Mouse (Mus musculus): ENCODE data around the gene Gbp5. TPM values are rescaled to one million over a fixed set of nuclear protein-coding genes. Genes with fewer than 3 reads are reported as not detected.
"Not testable (repeated sequence)": the region's sequence is repeated elsewhere in the genome, so short reads cannot be mapped to it uniquely, and the experiment has no call there.

Gbp5 gene
- polyA plus RNA-seq, 1 experiment from 2014 or later: 0.19 TPM

DNA sequence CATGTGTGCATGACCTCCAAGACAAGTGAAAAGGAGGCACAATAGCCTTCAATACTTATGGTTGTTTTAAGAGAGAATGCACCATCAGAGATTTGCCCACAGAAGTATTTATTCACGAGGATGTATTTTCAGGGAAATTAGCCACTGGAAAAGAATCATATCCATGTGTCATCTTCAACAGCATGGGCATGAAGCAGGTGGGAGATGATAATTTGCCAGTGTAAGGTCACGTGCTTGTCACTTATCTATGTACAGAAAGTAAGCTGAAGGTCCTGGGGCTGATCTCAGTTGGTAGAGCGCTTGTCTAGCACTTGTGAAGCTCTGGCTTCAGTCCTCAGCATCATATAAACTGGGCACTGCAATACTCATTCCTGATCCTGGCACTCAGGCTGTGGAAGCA, 37.8 kb downstream of the Gbp5 start:
- no peak overlapping the region for H3K4me3 ChIP-seq (ENCODE audit: low read depth, low read length)
- no peak overlapping the region for H3K9ac ChIP-seq (ENCODE audit: low read depth, low read length)
- no peaks in the 10 kb centered on the region for H3K9me3 ChIP-seq (ENCODE audit: control insufficient read depth, low read length)
- WGBS: 84% methylated on average over 3 of the region's 3 CpGs
- no peak overlapping the region for H3K4me2 ChIP-seq (replicated peaks; ENCODE audit: low read depth, low read length)
- H3K27ac ChIP-seq (ENCODE audit: low read depth, low read length): no peak overlapping the region
- no peaks in the 10 kb centered on the region for H3K27me3 ChIP-seq (ENCODE audit: control insufficient read depth, insufficient read depth, low read length)
- H3K36me3 ChIP-seq (ENCODE audit: control insufficient read depth, insufficient read depth, low read length): no peaks in the 10 kb centered on the region
- DNase-seq (ENCODE audit: low spot score): no peak
- 0 out of 2 replicates have a peak, but pooled peaks cover 2% of the 10 kb centered on the region for H3K4me1 ChIP-seq (replicated peaks; ENCODE audit: control insufficient read depth, insufficient read depth, low read length)
- ATAC-seq (ENCODE audit: low FRiP score): no peak

DNA sequence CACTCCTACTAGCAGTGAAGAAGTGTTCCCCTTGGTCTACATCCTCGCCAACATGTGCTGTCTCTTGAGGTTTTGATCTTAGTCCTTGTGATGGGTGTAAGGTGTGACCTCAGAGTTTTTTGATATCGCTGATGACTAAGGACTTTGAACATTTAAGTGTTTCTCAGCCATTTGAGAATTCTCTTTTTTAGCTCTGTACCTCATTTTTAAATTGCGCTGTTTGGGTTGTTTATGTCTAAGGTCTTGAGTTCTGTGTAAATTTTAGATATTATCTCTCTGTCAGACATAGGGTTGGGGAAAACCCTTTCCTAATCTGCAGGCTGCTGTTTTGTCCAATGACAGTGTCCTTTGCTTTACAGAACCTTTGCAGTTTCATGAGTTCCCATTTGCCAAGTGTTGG, 39.4 kb downstream of the Gbp5 start:
- H3K4me1 ChIP-seq (replicated peaks; ENCODE audit: control insufficient read depth, insufficient read depth, low read length): 0 out of 2 replicates have a peak, but pooled peaks cover 2% of the 10 kb centered on the region
- 84% methylated on average over 3 of the region's 3 CpGs for WGBS

DNA sequence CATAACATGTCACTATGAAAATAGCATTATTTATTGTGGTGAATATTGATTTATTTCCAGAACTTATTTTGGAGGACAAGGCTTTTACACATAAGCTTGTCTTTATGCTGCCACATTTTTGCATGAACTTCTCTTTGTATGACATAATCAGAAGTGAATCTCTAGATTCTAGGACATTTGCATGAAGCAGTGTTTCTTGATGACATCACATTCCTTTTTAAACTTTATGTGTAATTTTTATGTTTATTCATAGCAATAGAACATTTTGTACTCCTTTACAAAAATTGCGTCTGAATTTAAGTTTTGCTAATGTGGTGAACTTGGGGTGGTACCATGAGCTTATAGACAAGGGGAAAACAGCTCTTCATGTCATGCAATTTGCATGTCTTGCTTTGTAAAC, 41.9 kb downstream of the Gbp5 start:
- no peaks in the 10 kb centered on the region for H3K9me3 ChIP-seq (ENCODE audit: control insufficient read depth, low read length)
- no peak overlapping the region for H3K27ac ChIP-seq (ENCODE audit: low read depth, low read length)
- no peak overlapping the region for H3K9ac ChIP-seq (ENCODE audit: low read depth, low read length)
- no peaks in the 10 kb centered on the region for H3K36me3 ChIP-seq (ENCODE audit: control insufficient read depth, insufficient read depth, low read length)
- DNase-seq (ENCODE audit: low spot score): no peak
- ATAC-seq (ENCODE audit: low FRiP score): no peak
- no peak overlapping the region for H3K4me3 ChIP-seq (ENCODE audit: low read depth, low read length)
- no peaks in the 10 kb centered on the region for H3K27me3 ChIP-seq (ENCODE audit: control insufficient read depth, insufficient read depth, low read length)
- no peak overlapping the region for H3K4me2 ChIP-seq (replicated peaks; ENCODE audit: low read depth, low read length)
- no peaks in the 10 kb centered on the region for H3K4me1 ChIP-seq (replicated peaks; ENCODE audit: control insufficient read depth, insufficient read depth, low read length)
- 80% methylated on average over 1 of the region's 1 CpGs for WGBS

More for the DNA sequence above, 39.4 kb downstream of the Gbp5 start:
- Histone ChIP-seq H3K27me3 (ENCODE audit: control insufficient read depth, insufficient read depth, low read length) (no peaks in the 10 kb centered on the region), H3K4me2 (replicated peaks; ENCODE audit: low read depth, low read length) (no peak overlapping the region), H3K4me3 (ENCODE audit: low read depth, low read length) (no peak overlapping the region), H3K9me3 (ENCODE audit: control insufficient read depth, low read length) (no peaks in the 10 kb centered on the region), H3K9ac (ENCODE audit: low read depth, low read length) (no peak overlapping the region), H3K36me3 (ENCODE audit: control insufficient read depth, insufficient read depth, low read length) (no peaks in the 10 kb centered on the region), H3K27ac (ENCODE audit: low read depth, low read length) (no peak overlapping the region)
- DNase-seq (ENCODE audit: low spot score) (no peak), ATAC-seq (ENCODE audit: low FRiP score) (no peak)

DNA sequence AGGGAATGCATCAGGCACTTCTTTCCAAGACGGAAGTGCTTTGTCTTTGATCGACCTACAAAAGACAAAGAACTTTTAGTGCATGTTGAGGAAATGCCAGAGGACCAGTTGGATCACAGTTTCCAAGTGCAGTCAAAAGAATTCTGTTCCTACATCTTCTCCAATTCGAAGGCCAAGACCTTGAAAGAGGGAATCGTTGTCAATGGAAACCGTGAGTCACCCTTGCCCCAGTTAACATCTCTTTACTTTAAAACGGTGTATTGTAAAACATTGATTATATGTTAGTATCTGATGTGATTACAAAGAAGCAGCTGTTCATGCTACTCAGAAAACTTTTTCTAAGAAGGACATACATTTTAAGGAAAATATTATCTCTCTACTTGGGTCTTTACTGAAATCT, 47.6 kb downstream of the Gbp5 start:
- WGBS: 85% methylated on average over 6 of the region's 6 CpGs
- Histone ChIP-seq H3K27me3 (ENCODE audit: control insufficient read depth, insufficient read depth, low read length) (no peaks in the 10 kb centered on the region), H3K4me2 (replicated peaks; ENCODE audit: low read depth, low read length) (no peak overlapping the region), H3K4me3 (ENCODE audit: low read depth, low read length) (no peak overlapping the region), H3K4me1 (replicated peaks; ENCODE audit: control insufficient read depth, insufficient read depth, low read length) (no peaks in the 10 kb centered on the region), H3K9ac (ENCODE audit: low read depth, low read length) (no peak overlapping the region), H3K27ac (ENCODE audit: low read depth, low read length) (no peak overlapping the region), H3K36me3 (ENCODE audit: control insufficient read depth, insufficient read depth, low read length) (no peaks in the 10 kb centered on the region), H3K9me3 (ENCODE audit: control insufficient read depth, low read length) (no peaks in the 10 kb centered on the region)
- ATAC-seq (ENCODE audit: low FRiP score) (no peak), DNase-seq (ENCODE audit: low spot score) (no peak)

DNA sequence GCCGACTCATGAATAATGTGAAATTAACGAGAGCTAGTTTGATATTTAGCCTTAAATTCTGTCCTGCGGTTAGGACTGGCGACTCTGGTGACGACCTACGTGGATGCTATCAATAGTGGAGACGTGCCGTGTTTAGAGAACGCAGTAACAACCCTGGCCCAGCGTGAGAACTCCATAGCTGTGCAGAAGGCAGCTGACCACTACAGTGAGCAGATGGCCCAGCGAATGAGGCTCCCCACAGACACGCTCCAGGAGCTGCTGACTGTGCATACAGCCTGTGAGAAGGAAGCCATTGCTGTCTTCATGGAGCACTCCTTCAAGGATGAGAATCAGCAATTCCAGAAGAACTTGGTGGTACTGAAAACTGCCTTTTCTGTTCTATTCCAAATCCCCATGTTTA, 49.0 kb downstream of the Gbp5 start:
- ATAC-seq (ENCODE audit: low FRiP score); H3K9me3 ChIP-seq (ENCODE audit: control insufficient read depth, low read length): not testable (repeated sequence)

DNA sequence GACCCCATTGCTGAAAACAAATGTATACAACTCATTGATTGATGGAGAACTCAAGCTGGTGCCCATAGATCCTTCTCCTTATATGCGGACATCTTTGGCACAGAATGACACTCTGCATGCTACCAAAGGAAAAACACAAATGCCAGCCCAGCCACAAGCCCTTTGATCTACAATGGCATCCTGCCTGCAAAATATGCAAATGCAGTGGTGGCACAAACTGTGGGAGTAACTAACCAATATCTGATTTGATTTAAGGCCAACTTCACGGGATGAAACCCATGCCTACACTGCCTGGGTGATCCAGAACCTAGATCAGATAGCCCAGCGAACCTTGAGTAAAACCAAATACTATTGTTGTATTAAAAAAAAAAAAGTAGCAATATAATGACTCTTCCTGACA, 52.9 kb downstream of the Gbp5 start:
- H3K4me2 ChIP-seq (replicated peaks; ENCODE audit: low read depth, low read length): no peak overlapping the region
- no peak for ATAC-seq (ENCODE audit: low FRiP score)
- H3K9ac ChIP-seq (ENCODE audit: low read depth, low read length): no peak overlapping the region
- no peaks in the 10 kb centered on the region for H3K9me3 ChIP-seq (ENCODE audit: control insufficient read depth, low read length)
- H3K4me3 ChIP-seq (ENCODE audit: low read depth, low read length): no peak overlapping the region
- H3K27ac ChIP-seq (ENCODE audit: low read depth, low read length): no peak overlapping the region
- no peak for DNase-seq (ENCODE audit: low spot score)
- no peaks in the 10 kb centered on the region for H3K27me3 ChIP-seq (ENCODE audit: control insufficient read depth, insufficient read depth, low read length)
- H3K36me3 ChIP-seq (ENCODE audit: control insufficient read depth, insufficient read depth, low read length): no peaks in the 10 kb centered on the region
- H3K4me1 ChIP-seq (replicated peaks; ENCODE audit: control insufficient read depth, insufficient read depth, low read length): no peaks in the 10 kb centered on the region
- WGBS: 86% methylated on average over 3 of the region's 3 CpGs

More for the DNA sequence above, 49.0 kb downstream of the Gbp5 start:
- H3K9ac ChIP-seq (ENCODE audit: low read depth, low read length); H3K27ac ChIP-seq (ENCODE audit: low read depth, low read length); H3K27me3 ChIP-seq (ENCODE audit: control insufficient read depth, insufficient read depth, low read length); H3K4me3 ChIP-seq (ENCODE audit: low read depth, low read length); H3K4me1 ChIP-seq (replicated peaks; ENCODE audit: control insufficient read depth, insufficient read depth, low read length); H3K4me2 ChIP-seq (replicated peaks; ENCODE audit: low read depth, low read length); H3K36me3 ChIP-seq (ENCODE audit: control insufficient read depth, insufficient read depth, low read length); DNase-seq (ENCODE audit: low spot score): not testable (repeated sequence)
- 76% methylated on average over 12 of the region's 12 CpGs for WGBS

DNA sequence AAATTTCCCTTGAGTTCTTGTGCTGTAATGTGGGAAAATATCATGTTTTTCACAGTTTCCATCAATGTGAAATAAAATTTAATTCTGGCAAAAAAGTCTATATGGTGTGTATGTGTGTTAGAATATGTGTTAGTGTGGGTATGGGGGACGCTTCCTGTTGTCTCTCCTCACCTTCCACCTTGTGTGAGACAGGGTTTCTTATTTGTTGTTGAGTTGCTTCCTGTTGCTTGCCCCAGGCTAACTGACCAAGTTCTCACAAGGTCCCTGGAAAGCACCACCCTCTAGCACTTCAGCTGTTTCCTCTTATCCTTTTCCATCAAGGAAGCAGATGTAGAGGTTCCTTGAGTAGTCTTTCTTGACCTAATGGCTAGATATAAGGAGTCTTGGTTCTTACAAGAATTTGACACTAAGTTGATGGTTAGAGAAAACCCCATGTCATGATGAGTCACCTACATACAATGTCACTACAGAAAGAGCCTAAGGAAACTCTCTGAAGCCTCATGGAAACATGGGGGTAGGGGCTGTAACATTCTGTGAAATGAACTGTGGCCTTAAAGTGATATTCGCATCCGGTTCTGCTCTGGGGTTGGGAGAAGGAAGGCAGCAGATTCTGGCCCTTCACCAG, 56.4 kb downstream of the Gbp5 start:
- Histone ChIP-seq H3K36me3 (ENCODE audit: control insufficient read depth, insufficient read depth, low read length) (no peaks in the 10 kb centered on the region), H3K4me3 (ENCODE audit: low read depth, low read length) (no peak overlapping the region), H3K27ac (ENCODE audit: low read depth, low read length) (no peak overlapping the region), H3K4me2 (replicated peaks; ENCODE audit: low read depth, low read length) (no peak overlapping the region), H3K27me3 (ENCODE audit: control insufficient read depth, insufficient read depth, low read length) (no peaks in the 10 kb centered on the region), H3K4me1 (replicated peaks; ENCODE audit: control insufficient read depth, insufficient read depth, low read length) (no peaks in the 10 kb centered on the region), H3K9ac (ENCODE audit: low read depth, low read length) (no peak overlapping the region), H3K9me3 (ENCODE audit: control insufficient read depth, low read length) (no peaks in the 10 kb centered on the region)
- WGBS: 90% methylated on average over 3 of the region's 3 CpGs
- DNase-seq (ENCODE audit: low spot score) (no peak), ATAC-seq (ENCODE audit: low FRiP score) (no peak)

DNA sequence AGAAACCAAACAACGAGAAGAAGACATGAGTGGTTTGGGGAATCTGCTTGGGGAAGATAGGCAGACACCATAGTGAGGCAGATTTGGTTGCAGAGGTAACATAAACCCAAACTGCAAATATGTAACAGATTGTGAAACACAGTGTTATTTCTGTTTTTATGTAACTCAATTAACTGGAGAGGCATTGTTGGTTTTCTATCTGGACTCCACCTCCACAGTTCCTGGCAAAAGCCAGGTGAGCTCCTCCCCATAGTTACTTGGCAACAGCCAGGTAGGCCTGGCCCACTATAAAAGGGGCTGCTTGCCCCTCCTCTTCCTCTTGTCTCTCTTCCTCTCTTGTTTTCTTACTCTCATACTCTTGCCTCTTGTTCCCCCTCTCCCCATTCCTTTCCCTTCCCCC, 60.8 kb downstream of the Gbp5 start:
- Histone ChIP-seq H3K27ac (ENCODE audit: low read depth, low read length) (no peak overlapping the region), H3K9ac (ENCODE audit: low read depth, low read length) (no peak overlapping the region), H3K36me3 (ENCODE audit: control insufficient read depth, insufficient read depth, low read length) (no peaks in the 10 kb centered on the region), H3K9me3 (ENCODE audit: control insufficient read depth, low read length) (no peaks in the 10 kb centered on the region), H3K4me1 (replicated peaks; ENCODE audit: control insufficient read depth, insufficient read depth, low read length) (no peaks in the 10 kb centered on the region), H3K4me2 (replicated peaks; ENCODE audit: low read depth, low read length) (no peak overlapping the region), H3K4me3 (ENCODE audit: low read depth, low read length) (no peak overlapping the region), H3K27me3 (ENCODE audit: control insufficient read depth, insufficient read depth, low read length) (no peaks in the 10 kb centered on the region)
- 74% methylated on average over 1 of the region's 1 CpGs for WGBS
- DNase-seq (ENCODE audit: low spot score): no peak
- no peak for ATAC-seq (ENCODE audit: low FRiP score)

DNA sequence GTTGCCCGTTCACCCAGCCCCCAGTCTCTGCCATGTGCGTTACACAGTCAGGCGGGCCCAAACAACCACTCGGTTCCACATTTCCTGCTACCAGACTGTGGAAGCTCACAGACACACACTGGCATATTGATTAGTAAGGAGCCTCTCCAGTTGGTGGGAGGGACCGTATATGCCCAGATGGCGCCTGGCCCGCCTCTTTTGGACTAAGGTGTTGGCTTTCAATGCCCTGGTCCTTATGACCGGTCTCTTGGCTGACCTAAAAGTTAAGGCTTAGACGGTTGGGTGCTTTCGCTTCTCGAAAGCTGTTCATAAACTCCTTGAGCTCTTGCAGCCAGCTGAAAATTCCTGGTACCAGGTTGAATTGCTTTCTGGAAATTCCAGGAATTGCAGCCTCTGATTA, 61.8 kb downstream of the Gbp5 start:
- no peak overlapping the region for H3K27ac ChIP-seq (ENCODE audit: low read depth, low read length)
- no peak overlapping the region for H3K4me3 ChIP-seq (ENCODE audit: low read depth, low read length)
- H3K9me3 ChIP-seq (ENCODE audit: control insufficient read depth, low read length): no peaks in the 10 kb centered on the region
- no peaks in the 10 kb centered on the region for H3K4me1 ChIP-seq (replicated peaks; ENCODE audit: control insufficient read depth, insufficient read depth, low read length)
- ATAC-seq (ENCODE audit: low FRiP score): peak; percentile 35; the same call in 1 of the 2 replicates
- H3K9ac ChIP-seq (ENCODE audit: low read depth, low read length): no peak overlapping the region
- H3K4me2 ChIP-seq (replicated peaks; ENCODE audit: low read depth, low read length): no peak overlapping the region
- H3K36me3 ChIP-seq (ENCODE audit: control insufficient read depth, insufficient read depth, low read length): no peaks in the 10 kb centered on the region
- 87% methylated on average over 11 of the region's 11 CpGs for WGBS
- no peaks in the 10 kb centered on the region for H3K27me3 ChIP-seq (ENCODE audit: control insufficient read depth, insufficient read depth, low read length)
- DNase-seq (ENCODE audit: low spot score): no peak

All from hindbrain, embryonic 11.5 days (tissue).